Comparison of ENCODE assay signal across 21 mouse cellular contexts in genomic region chr10:58657731-58658130, GRCm38 (mm10). TPM values are rescaled to one million over a fixed set of nuclear protein-coding genes. Genes with fewer than 3 reads are reported as not detected.
A peak's percentile ranks its signal among the peaks of the same experiment; 100 is the strongest.
DNase-seq lines count a peak whose midpoint lies in the region; ATAC-seq and TF ChIP-seq lines count a peak whose summit lies in the region.
"Had no signal": no experiment of that assay in that cellular context is flagged by ENCODE, and none has a peak within 500 bp of the region (broad histone marks: within the 10 kb centered on the region; RNA-seq: fewer than 3 reads in every experiment).

No protein-coding gene starts in this region.

- H3K27ac ChIP-seq in left cerebral cortex, adult 2 months = no peak overlapping the region
- no peak overlapping the region for H3K27ac ChIP-seq in intestine, embryonic 15.5 days
- H3K27ac ChIP-seq: embryonic facial prominence, embryonic 12.5 days; forebrain, embryonic 12.5 days; heart, adult 2 months; heart, embryonic 15.5 days; hindbrain, embryonic 15.5 days had no signal

- no peaks in the 10 kb centered on the region for H3K27me3 ChIP-seq in intestine, embryonic 15.5 days (replicated peaks)
- H3K27me3 ChIP-seq: embryonic facial prominence, embryonic 12.5 days; heart, embryonic 15.5 days; hindbrain, embryonic 15.5 days had no signal

- no peak for TF ChIP-seq CTCF in left cerebral cortex, adult 2 months (IDR thresholded peaks at IDR 0.05)

- no peak overlapping the region for H3K4me3 ChIP-seq in left cerebral cortex, adult 2 months
- no peak overlapping the region for H3K4me3 ChIP-seq in intestine, embryonic 15.5 days (replicated peaks)
- H3K4me3 ChIP-seq: embryonic facial prominence, embryonic 12.5 days; forebrain, embryonic 12.5 days; heart, adult 2 months; heart, embryonic 15.5 days; hindbrain, embryonic 15.5 days had no signal

- H3K9me3 ChIP-seq in intestine, embryonic 15.5 days = no peaks in the 10 kb centered on the region
- H3K9me3 ChIP-seq: embryonic facial prominence, embryonic 12.5 days; forebrain, embryonic 12.5 days; G1E; heart, embryonic 15.5 days; hindbrain, embryonic 15.5 days had no signal

- peak; percentile 17 for DNase-seq in adrenal gland, postnatal 14 days
- no peak for DNase-seq in adrenal gland, adult 18-20 months (ENCODE audit: low spot score in 2 of 2)
- peak; percentile 35 for DNase-seq in heart, postnatal 4 days
- DNase-seq in heart, postnatal 25 days (ENCODE audit: low spot score) = no peak
- peak; percentile 29 for DNase-seq in left cerebral cortex, postnatal 4 days
- DNase-seq in left cerebral cortex, adult 2 months (ENCODE audit: extremely low spot score in 1 of 2, low spot score in 2 of 2) = no peak
- DNase-seq in kidney, postnatal 25 days = peak; percentile 49 to 67
- DNase-seq: adrenal gland, adult 2 months; B cell, adult 2 months; cerebellum, adult 11-12 months; gastrocnemius, postnatal 14 days; heart, adult 2 months had no signal

- no peaks in the 10 kb centered on the region for H3K4me1 ChIP-seq in intestine, embryonic 15.5 days (replicated peaks)

- H3K9ac ChIP-seq in intestine, embryonic 15.5 days = no peak overlapping the region
- H3K9ac ChIP-seq: embryonic facial prominence, embryonic 12.5 days; forebrain, embryonic 12.5 days; heart, embryonic 15.5 days; hindbrain, embryonic 15.5 days had no signal

- no peaks in the 10 kb centered on the region for H3K36me3 ChIP-seq in intestine, embryonic 15.5 days
- H3K36me3 ChIP-seq: embryonic facial prominence, embryonic 12.5 days; forebrain, embryonic 12.5 days; G1E; heart, embryonic 15.5 days; hindbrain, embryonic 15.5 days had no signal

- intact Hi-C loops in heart, postnatal 25 days (cut with DNase I) = no loop called here
- intact Hi-C loops in left cerebral cortex, postnatal 4 days (cut with DNase I) = no loop called here
- intact Hi-C loops in left cerebral cortex, adult 2 months (cut with DNase I) = no loop called here

- ATAC-seq in intestine, embryonic 15.5 days = no peak
- ATAC-seq: CD4-positive, CD25-positive, alpha-beta regulatory T cell, adult 4 months; forebrain, embryonic 16.5 days had no signal

- H3K4me2 ChIP-seq in intestine, embryonic 15.5 days (replicated peaks) = no peak overlapping the region
- H3K4me2 ChIP-seq: embryonic facial prominence, embryonic 12.5 days; forebrain, embryonic 12.5 days; heart, embryonic 11.5 days; heart, embryonic 15.5 days; hindbrain, embryonic 15.5 days had no signal

- WGBS in intestine, embryonic 15.5 days = 25% methylated on average over 2 of the region's 2 CpGs

RNA-seq across cellular contexts. Expression of gene Edar, which starts 17.7 kb away (rescaled TPM):
- 0.11 and 0.23 TPM in 2 replicates for total RNA-seq in adrenal gland, postnatal 14 days (2021)
- total RNA-seq in adrenal gland, adult 18-20 months (2021) = under 1 TPM; 0.10 to 0.22 TPM
- under 1 TPM; 0.41 to 0.43 TPM for total RNA-seq in heart, postnatal 4 days (2021)
- total RNA-seq in heart, postnatal 25 days (2021) = under 1 TPM; 0.47 to 0.56 TPM
- total RNA-seq in left cerebral cortex, postnatal 4 days (2021) = under 1 TPM; 0.24 to 0.28 TPM
- total RNA-seq in left cerebral cortex, adult 2 months (2021) = under 1 TPM; 0.14 to 0.20 TPM
- polyA plus RNA-seq in intestine, embryonic 15.5 days (2015; fragmentation: Nextera tagmentation; extraction: Ambion mirVana) = 0.33 TPM in 2 replicates
- total RNA-seq: G1E had no signal
- polyA plus RNA-seq: CD4-positive, CD25-positive, alpha-beta regulatory T cell, adult 4 months; G1E had no signal

Comparison
In these comparisons a context has a peak if more than half of its experiments do, and no peak if none do; other contexts are left out.
1. DNase-seq: peak in adrenal gland, postnatal 14 days (single experiment), heart, postnatal 4 days (single experiment), left cerebral cortex, postnatal 4 days (single experiment) and kidney, postnatal 25 days (2 of 2); none in adrenal gland, adult 18-20 months (0 of 2), heart, postnatal 25 days (single experiment) and left cerebral cortex, adult 2 months (0 of 2).